Mouse (Mus musculus) ES-Bruce4 (cell line): ENCODE measurements at regions not wholly inside any gene's neighbourhood (a gene's known extent, or its start where the extent isn't known, plus 50 kb on each side); places are given as distances from the start of the nearest gene placed in this dataset.

Experiments
- CTCF ChIP-seq: IDR thresholded peaks from one replicate; pipeline ENCODE4 v1.8.1; 2011; ENCODE audit warnings: low read depth, low read length
- EP300 ChIP-seq: IDR thresholded peaks from 2 replicates; pipeline ENCODE4 v1.6.1; 2011; ENCODE audit warnings: low read depth, low read length; ENCODE audit not compliant: insufficient read depth
- POLR2A ChIP-seq: IDR thresholded peaks from one replicate; pipeline ENCODE4 v1.8.1; 2011; ENCODE audit warnings: low read length; ENCODE audit not compliant: insufficient read depth

- no peak for TF ChIP-seq CTCF
- no peak for TF ChIP-seq POLR2A
- TF ChIP-seq EP300 = no peak
These were observed 235.0 kb upstream of the Cdh8 start for GRCm38 (mm10) chr8:99651302-99651621.
